Mouse (Mus musculus): Measurements from ENCODE around the gene Hydin.

Hydin gene

DNA sequence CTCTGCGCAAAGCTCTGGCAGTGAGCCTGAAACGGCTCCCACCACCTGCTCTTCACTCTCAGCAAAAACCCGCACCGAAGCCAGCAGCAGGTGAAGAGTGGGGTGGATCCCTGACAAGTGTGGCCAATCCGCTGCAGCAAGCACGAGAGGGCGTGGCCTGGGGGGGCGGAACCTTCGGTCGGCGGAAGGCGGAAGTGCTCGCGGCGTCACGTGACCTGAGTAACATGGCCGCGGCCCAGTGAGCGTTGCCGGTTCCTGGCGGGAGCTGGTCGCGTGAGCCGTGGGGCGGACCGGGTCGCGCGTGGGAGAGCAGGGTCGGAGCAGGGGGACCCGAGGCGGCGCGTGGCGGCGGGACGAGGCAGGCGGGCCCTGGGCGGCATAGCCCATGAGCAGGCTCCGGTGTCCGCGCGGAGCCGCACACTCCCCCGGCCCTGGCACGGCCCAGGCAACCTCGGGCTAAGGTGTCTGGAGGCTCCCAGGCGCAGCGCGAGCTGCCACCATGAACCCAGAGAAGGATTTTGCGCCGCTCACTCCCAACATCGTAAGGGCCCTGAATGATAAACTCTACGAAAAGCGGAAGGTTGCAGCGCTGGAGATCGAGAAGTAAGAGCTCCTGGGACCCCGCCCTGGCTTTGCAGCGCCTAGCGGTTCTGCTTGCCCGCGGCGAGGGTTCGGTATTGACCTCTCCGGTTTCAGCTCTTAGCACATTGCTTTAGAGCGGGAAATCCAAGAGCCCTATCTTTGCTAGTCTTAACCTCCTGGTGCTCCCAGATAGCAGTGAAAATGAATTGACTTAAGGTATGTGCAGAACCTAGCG, 351.8 kb downstream of the Hydin start, which contains the start of gene Vac14:
TSS of gene Vac14 (plus strand) at position 195 of the 817 bp plus-strand sequence.
- in situ Hi-C loops (cut with MboI; ENCODE audit: unreplicated experiment in 2 of 2): loop anchor here in 1 of 2 experiments (10.0 to 25.0 kb wide), 2 partner anchors 404 to 1056 kb away; partner anchors contain the start of genes Cmtr2, Dhx38 and Txnl4b

DNA sequence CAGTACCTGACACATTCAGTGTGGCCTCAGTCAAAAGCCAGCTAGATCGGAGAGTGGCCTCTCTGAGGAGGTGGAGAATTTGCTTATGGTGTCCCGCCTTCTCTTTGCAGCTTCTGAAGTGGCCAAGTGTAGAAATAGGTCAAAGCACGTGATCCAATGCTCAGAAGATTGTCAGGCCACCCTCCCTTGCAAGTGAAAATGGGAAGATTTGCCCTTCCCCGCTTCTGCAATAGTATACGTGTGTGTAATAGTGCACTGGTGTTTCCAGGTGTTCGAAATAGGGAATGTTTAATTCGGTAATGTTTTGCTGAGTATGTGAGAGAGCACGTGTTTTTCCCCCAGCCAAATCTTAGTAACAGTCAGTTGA, 352.4 kb downstream of the Hydin start:
- in situ Hi-C loops (cut with MboI; ENCODE audit: unreplicated experiment in 2 of 2): loop anchor here in 1 of 2 experiments (10.0 to 25.0 kb wide), 2 partner anchors 404 to 1057 kb away; partner anchors contain the start of genes Cmtr2, Dhx38 and Txnl4b

DNA sequence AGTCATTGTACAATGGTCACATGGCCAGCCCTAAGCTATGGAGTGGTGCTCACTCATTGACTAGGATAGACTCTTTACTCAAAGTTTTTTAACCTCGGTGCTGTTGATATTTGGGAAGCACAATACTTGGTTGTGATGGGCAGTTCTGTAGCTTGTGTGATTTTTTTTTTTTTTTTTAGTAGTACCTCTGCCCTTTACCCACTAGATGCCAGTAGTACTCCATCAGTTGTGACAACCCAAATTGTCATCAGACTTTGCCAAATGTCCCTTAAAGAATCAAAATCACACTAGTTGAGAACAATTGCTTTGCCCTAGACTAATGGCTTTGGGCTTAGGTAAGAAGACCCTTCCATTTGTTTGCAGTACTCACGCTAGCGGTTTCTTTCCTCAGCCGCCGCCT, 353.1 kb downstream of the Hydin start:
- in situ Hi-C loops (cut with MboI; ENCODE audit: unreplicated experiment in 2 of 2): loop anchor here in 1 of 2 experiments (10.0 to 25.0 kb wide), 2 partner anchors 405 to 1058 kb away; partner anchors contain the start of genes Cmtr2, Dhx38 and Txnl4b

DNA sequence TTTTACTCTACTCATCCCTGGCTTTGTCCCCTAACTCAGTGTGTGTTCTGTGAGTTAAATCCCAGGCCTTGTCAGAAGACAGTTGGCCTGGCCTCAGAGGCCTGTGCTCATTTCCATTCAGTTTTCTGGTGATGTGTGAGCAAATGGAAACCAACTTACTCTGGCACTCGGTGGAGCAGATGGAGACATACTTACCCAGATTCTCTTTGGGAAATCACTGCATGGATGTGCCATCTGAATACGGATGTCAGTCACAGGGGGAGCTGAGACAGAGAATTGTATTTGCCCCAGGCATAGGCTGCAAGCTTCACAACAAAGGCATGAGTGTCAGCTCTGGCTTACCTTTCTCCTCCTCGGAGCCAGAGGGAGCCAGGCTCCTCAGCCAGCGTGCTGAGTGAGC, 359.7 kb downstream of the Hydin start:
- in situ Hi-C loops (cut with MboI; ENCODE audit: unreplicated experiment in 2 of 2): loop anchor here in 1 of 2 experiments (25.0 kb wide), 2 partner anchors 211 to 461 kb away; partner anchors contain the start of genes Clec18a, Cog4, Pdpr and Sf3b3

DNA sequence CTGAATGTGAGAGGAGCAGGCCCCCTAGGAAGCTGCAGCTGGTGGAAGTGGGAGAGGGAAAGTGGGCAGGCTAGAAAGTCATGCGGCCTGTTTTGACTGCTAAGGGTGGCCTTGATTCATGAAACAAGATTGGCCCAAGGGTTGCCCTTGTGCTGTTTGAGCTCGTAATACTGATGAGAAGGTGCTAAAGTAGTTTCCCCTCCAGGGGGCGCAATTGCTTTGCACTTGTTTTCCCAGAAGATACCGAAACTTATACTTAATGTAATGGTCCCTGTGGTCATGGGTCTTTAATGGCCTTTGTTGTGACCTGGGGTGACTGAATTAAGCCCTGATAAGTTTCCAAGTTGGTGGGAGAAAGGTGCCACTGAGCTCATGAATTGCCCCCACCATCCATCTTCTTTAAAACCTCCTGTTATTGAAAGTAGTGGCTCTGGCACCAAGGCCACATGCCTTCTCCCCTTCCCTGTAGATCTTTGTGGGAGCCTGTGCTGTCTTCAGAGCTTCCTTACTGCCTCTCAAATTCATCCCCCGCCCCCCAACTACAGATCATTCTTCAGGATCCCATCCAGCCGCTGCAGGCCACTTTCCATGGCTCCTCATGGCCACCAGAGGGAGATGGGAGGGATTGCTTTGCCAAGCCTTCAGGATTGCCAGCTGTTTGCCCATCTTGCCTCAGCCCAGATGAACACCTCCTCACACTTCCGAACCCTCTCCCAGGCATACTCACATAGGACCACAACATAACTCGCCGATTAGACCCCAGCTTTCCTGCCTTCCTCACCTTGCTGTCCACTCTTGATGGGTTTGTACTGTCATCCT, 362.7 kb downstream of the Hydin start:
- in situ Hi-C loops (cut with MboI; ENCODE audit: unreplicated experiment in 2 of 2): loop anchor here (10.0 to 25.0 kb wide), 3 partner anchors 208 to 458 kb away; partner anchors contain the start of genes Clec18a (in 1 of the 2), Cog4 (in 1 of the 2), Pdpr (in 1 of the 2) and Sf3b3 (in 1 of the 2)

DNA sequence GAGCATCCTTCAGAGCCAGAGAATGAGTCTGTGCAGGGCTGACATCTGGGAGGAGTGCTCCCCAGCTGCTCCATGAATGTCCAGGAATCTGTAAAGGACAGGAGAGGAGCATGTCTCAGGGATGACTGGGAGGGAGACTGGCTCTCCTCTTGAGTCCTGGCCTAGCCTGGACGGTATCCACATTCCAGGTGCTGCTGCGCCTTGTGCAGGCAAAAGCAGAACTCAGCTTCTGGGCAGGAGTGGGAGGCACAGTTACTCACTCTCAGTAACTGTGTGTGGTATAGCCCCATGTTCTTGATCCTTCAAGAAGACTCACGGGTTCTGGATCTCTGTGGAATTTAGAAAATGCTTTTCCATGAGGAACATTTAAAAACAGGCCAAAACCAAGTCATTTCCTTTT, 363.3 kb downstream of the Hydin start:
- in situ Hi-C loops (cut with MboI; ENCODE audit: unreplicated experiment in 2 of 2): loop anchor here (10.0 to 25.0 kb wide), 3 partner anchors 207 to 457 kb away; partner anchors contain the start of genes Clec18a (in 1 of the 2), Cog4 (in 1 of the 2), Pdpr (in 1 of the 2) and Sf3b3 (in 1 of the 2)

DNA sequence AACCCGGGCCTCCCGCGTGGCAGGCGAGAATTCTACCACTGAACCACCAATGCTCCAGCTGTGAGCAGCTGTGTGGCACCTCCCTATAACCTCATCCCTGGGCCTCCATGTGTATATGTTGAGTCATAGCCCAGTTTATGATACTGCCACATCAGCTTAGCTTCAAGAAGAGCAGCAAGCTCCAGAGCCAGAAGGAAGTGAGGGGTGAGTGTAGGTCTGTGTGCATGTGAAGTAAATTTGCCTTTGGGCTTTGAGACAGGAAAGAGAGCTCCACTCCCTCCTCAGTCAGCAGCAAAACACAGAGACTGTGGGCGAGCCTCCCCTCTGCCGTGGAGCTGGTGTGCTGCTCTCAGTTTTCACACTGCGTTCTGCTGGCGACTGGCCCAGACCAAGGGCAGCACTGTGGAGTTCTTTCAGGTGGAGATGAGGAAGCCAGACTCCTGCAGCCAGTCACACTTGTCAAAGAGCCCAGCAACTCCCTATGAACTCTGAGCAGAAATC, 363.8 kb downstream of the Hydin start:
- in situ Hi-C loops (cut with MboI; ENCODE audit: unreplicated experiment in 2 of 2): loop anchor here (10.0 to 25.0 kb wide), 3 partner anchors 207 to 457 kb away; partner anchors contain the start of genes Clec18a (in 1 of the 2), Cog4 (in 1 of the 2), Pdpr (in 1 of the 2) and Sf3b3 (in 1 of the 2)

DNA sequence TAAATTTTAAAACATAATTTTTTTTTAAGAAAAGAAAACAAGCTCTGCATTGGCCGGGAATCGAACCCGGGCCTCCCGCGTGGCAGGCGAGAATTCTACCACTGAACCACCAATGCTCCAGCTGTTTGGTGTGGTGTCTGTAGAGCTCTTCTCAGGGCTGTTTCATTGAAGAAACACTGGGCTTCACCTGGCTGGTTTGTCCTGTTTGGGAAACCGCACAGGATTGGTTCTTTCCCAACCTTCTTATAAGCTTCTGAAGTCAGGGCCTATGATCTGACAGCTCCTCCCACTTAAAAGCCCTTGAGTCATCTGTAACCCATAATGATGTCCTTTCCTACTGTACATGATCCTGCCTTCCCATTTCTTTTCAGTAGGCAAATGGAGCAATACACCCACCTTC, 364.4 kb downstream of the Hydin start:
- in situ Hi-C loops (cut with MboI; ENCODE audit: unreplicated experiment in 2 of 2): loop anchor here (10.0 to 25.0 kb wide), 3 partner anchors 206 to 456 kb away; partner anchors contain the start of genes Clec18a (in 1 of the 2), Cog4 (in 1 of the 2), Pdpr (in 1 of the 2) and Sf3b3 (in 1 of the 2)

DNA sequence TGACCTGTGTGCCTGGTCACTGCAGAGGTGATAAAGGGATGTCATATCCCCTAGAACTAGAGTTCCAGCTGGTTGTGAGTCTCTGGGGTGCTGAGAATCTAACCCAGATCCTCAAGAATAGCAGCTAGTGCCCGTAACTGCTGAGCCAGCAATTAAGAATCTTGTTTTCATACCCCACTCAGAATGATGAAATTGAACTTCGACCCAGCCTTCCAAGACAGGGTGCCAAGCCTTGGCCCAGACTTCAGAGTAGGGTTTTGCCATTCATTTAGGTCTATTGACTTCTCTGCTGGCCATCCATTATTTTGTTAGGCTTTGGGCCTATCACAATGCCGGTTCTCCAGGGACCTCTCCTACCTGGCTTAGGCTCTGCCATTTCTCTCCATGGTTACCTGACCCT, 367.0 kb downstream of the Hydin start:
- in situ Hi-C loops (cut with MboI; ENCODE audit: unreplicated experiment in 2 of 2): loop anchor here (10.0 to 25.0 kb wide), 3 partner anchors 203 to 453 kb away; partner anchors contain the start of genes Clec18a (in 1 of the 2), Cog4 (in 1 of the 2), Pdpr (in 1 of the 2) and Sf3b3 (in 1 of the 2)

DNA sequence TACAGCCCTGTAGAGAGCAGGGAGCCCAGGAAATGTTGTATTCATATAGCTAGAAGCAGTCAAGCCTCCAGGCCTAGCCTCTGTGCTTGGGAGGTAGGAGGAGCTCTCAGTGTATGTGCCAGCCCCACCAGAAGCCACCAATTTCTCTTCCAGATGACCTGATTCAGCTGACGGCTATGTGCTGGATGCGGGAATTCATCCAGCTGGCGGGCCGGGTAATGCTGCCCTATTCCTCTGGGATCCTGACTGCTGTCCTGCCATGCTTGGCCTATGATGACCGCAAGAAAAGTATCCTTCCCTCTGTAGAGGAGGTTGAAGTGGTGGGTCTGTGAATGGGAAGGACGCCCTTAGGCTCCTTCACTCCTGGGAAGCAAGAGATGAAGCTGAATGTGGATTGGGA, 369.4 kb downstream of the Hydin start:
- in situ Hi-C loops (cut with MboI; ENCODE audit: unreplicated experiment in 2 of 2): loop anchor here (10.0 to 25.0 kb wide), 3 partner anchors 201 to 451 kb away; partner anchors contain the start of genes Clec18a (in 1 of the 2), Cog4 (in 1 of the 2), Pdpr (in 1 of the 2) and Sf3b3 (in 1 of the 2)

DNA sequence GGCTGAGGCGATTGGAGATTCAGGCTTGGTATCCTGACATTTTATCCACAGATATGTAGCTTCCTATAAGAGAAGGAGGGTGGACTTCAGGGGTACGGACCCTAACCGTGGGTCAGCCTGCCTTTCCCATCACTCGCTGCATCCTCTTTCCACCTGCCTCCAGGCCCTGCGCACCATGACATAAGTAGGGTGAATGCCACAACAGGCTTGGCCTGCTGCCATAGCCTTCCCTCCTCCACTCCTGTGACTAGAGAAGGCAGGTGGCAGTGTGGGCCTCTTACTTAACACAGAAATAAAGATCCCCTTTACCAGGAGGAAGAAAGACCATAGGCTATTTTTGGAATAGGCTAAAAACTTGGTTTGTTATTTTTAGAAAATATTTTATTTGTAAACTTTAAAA, 375.6 kb downstream of the Hydin start:
- in situ Hi-C loops (cut with MboI; ENCODE audit: unreplicated experiment in 2 of 2): loop anchor here (5.0 to 25.0 kb wide), 4 partner anchors 80 to 445 kb away; partner anchors contain the start of genes Clec18a (in 1 of the 2), Cog4 (in 1 of the 2), Mtss1l (in 1 of the 2) and Pdpr (in 1 of the 2)

DNA sequence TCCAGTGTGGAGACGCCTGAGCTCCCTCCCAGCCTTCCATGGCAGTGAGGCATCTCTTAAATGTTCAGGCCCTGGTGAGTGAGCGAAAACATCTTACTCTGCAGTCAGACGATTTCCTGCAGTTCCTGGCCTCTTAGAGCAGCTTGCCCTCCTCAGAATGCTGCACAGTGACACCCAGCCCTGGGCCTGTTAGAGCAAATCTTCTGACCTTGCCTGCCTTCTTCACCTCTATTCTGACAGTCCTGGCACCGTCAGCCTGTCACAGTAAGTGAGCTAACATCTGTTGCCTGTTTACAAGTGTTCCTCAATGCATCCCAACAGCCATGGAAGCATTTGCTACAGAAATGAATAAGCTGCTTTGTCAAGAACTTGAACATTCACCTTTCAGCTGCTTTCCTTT, 376.4 kb downstream of the Hydin start:
- in situ Hi-C loops (cut with MboI; ENCODE audit: unreplicated experiment in 2 of 2): loop anchor here (5.0 to 25.0 kb wide), 4 partner anchors 79 to 444 kb away; partner anchors contain the start of genes Clec18a (in 1 of the 2), Cog4 (in 1 of the 2), Mtss1l (in 1 of the 2) and Pdpr (in 1 of the 2)

DNA sequence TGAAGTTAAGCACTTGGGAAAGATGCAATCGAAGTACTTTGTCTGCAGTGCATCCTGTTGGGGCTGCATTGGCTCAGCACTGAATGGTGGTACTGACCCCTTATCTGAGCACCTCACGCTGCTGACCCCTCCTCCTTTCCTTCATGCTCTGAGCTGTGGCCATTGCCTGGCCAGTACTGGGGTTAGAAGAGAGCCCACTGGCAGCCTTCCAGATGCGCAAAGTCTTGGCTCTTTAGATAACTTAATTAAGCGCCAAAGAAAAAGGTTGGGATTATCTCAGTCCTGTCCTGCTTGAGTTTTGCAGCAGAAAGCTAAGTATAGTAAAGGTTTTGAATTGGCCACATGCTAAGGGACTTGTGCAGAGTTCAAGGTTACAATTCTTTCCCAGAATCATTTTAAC, 377.6 kb downstream of the Hydin start:
- in situ Hi-C loops (cut with MboI; ENCODE audit: unreplicated experiment in 2 of 2): loop anchor here (5.0 to 25.0 kb wide), 4 partner anchors 78 to 443 kb away; partner anchors contain the start of genes Clec18a (in 1 of the 2), Cog4 (in 1 of the 2), Mtss1l (in 1 of the 2) and Pdpr (in 1 of the 2)

DNA sequence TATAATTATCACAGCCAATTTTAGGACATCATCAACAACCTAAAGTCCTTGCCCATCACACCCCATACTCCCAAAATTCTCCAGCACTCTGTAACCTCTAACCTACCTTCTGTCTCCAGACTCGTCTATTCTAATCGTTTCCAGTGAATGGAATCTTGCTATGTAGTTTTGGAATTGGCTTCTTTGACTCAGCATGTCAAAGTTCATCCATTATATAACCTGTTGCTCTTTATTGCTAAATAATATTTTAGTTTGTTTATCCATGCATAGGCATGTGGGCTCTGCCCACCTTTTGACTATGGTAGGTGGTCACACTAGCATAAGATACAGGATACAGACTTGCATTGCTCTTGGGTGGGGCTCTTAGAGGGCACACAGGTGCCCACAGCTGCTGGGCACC, 378.1 kb downstream of the Hydin start:
- in situ Hi-C loops (cut with MboI; ENCODE audit: unreplicated experiment in 2 of 2): loop anchor here (5.0 to 25.0 kb wide), 4 partner anchors 77 to 442 kb away; partner anchors contain the start of genes Mtss1l (in 2 of the 2), Clec18a (in 1 of the 2), Cog4 (in 1 of the 2) and Pdpr (in 1 of the 2)

DNA sequence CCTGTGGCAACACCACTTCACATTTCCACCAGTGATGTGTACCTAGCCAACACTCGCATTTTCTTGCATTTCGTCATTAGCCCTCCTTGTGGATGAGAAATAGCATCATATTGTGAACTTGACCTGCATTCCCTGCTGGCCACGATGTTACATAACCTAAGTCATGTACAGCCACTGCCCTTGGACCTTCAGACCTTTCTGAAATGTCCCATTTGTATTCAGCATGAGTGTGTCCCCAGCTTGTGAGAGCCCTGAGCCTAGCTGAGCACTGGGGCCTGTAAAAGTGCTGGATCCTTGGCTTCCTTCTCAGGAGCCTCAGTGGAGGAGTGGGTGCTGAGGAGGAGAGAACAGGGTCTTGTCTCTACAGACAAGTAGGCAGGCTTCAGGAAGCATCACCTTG, 378.6 kb downstream of the Hydin start:
- in situ Hi-C loops (cut with MboI; ENCODE audit: unreplicated experiment in 2 of 2): loop anchor here (5.0 to 25.0 kb wide), 4 partner anchors 77 to 442 kb away; partner anchors contain the start of genes Clec18a (in 1 of the 2), Cog4 (in 1 of the 2), Mtss1l (in 1 of the 2) and Pdpr (in 1 of the 2)

DNA sequence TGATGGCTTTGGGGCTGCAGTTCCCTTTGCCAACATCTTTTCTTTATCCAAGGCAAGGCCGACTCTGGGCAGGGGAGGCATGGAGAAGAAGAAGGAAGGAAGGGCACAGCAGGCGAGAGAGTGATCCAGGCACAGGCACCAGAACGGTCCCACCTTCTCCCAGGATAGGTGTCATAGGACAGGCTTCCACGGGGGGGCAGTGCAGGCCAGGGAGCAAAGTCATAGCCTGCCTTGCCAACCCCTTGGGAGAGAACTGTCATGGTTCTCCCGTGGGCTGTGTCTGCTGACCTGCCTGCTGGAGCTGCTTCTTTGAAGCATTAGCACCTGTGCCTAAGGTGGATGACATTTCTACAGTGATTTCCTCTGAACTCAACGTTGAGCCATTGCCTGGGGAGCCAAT, 379.3 kb downstream of the Hydin start:
- in situ Hi-C loops (cut with MboI; ENCODE audit: unreplicated experiment in 2 of 2): loop anchor here (5.0 to 25.0 kb wide), 4 partner anchors 76 to 441 kb away; partner anchors contain the start of genes Clec18a (in 1 of the 2), Cog4 (in 1 of the 2), Mtss1l (in 1 of the 2) and Pdpr (in 1 of the 2)

DNA sequence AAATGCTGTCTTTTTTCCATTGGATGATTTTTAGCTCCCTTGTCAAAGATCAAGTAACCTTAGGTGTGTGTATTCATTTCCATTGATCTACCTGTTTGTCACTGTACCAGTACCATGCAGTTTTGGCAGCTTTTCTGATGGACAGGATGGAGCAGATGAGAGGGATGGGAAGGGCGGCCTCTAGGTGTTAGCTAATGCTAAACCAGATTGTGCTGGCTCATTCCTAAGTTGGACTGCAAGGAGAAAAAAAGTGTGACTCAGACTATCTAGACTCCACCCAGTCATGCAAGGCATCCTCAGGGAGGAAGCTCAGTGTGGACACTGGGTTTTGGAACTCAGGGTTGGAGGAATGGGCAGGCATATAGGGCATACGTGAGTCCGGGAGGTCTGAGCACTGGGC, 381.8 kb downstream of the Hydin start:
- in situ Hi-C loops (cut with MboI; ENCODE audit: unreplicated experiment in 2 of 2): loop anchor here (5.0 to 25.0 kb wide), 4 partner anchors 74 to 439 kb away; partner anchors contain the start of genes Clec18a (in 1 of the 2), Cog4 (in 1 of the 2), Mtss1l (in 1 of the 2) and Pdpr (in 1 of the 2)

DNA sequence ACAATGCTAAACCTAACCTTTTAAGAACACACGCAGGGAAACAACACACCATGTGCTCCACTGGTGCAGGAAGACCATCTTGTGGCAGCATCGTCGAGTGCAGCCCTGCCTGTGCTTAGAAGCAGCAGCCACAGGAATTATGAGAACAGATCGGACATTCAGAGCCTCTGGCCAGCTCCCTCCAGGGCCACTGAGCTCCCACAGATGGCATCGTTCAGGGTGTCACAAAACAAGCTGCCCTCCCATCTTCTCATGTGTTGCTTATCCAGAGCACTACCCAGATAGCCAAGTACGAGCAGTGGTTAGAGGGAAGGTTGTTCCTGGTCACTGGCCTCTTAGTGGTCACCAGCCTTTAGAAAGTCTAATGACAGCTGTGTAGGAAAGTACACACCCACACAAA, 382.5 kb downstream of the Hydin start:
- in situ Hi-C loops (cut with MboI; ENCODE audit: unreplicated experiment in 2 of 2): loop anchor here (5.0 to 25.0 kb wide), 4 partner anchors 73 to 438 kb away; partner anchors contain the start of genes Clec18a (in 1 of the 2), Cog4 (in 1 of the 2), Mtss1l (in 1 of the 2) and Pdpr (in 1 of the 2)

All from v-Abl transformed pro-B cells (cell line).